Mouse (Mus musculus) cerebellum, adult 2 months (tissue): ENCODE measurements at regions not wholly inside any gene's neighbourhood (a gene's known extent, or its start where the extent isn't known, plus 50 kb on each side); places are given as distances from the start of the nearest gene placed in this dataset.

Source experiments
- CTCF ChIP-seq: fragments of 200-500 bp; IDR thresholded peaks from 2 replicates; pipeline ENCODE4 v1.5.1; 2011; ENCODE audit warnings: low read depth, mild to moderate bottlenecking, control low read depth, low read length, moderate library complexity, borderline replicate concordance; ENCODE audit not compliant: insufficient read depth
- POLR2A ChIP-seq: fragments of 200-500 bp; IDR thresholded peaks from 2 replicates; pipeline ENCODE4 v1.6.1; 2011; ENCODE audit warnings: low read length, control low read depth, borderline replicate concordance; ENCODE audit not compliant: insufficient read depth

- no peak for TF ChIP-seq CTCF
- no peak for TF ChIP-seq POLR2A
Measured at GRCm38 (mm10) chr12:26734558-26734897, 265.5 kb downstream of the Cmpk2 start.
